Comparison of ENCODE assay signal across 10 mouse cellular contexts in the genomic region with DNA sequence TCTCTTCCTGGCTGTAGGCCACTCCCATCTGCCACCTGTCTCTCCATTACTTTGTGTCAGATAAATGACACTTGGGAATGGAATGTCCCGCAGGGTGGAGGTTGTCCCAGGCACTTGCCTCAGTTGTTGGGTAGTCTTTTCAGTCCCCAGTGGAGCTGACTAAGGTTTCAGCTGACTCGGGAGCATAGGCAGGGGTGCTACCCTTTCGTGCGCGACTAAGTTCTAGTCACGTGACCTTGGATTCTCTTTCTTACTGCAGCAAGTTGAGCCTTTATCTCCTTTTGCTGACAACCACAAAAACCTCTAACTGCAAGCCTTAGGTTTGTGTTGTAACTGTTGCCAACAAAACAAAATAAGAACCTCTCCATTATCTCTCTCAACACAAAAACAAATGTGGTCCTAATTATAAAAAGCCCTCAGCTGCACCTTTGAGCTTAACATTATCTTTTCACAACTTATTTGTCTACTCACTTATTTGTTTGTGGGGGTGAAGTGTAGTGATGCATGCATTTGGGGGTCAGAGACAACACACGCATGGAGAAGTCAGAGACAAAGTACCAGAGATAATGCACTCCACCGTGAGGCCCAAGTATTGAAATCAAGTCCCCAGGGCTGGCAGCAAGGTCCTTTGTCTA. TPM values are rescaled to one million over a fixed set of nuclear protein-coding genes. Genes with fewer than 3 reads are reported as not detected.
DNase-seq lines count a peak whose midpoint lies in the region; ATAC-seq and TF ChIP-seq lines count a peak whose summit lies in the region.
"Had no signal": no experiment of that assay in that cellular context is flagged by ENCODE, and none has a peak within 500 bp of the region (broad histone marks: within the 10 kb centered on the region; RNA-seq: fewer than 3 reads in every experiment).

No protein-coding gene starts in this region.

- no peak for DNase-seq in hindbrain, postnatal 0 days (ENCODE audit: low spot score)
- no peak for DNase-seq in ES-E14 (ENCODE audit: low read depth, low spot score)
- peak; percentile 43 for DNase-seq in naive thymus-derived CD4-positive, alpha-beta T cell, adult 2 months (ENCODE audit: low read depth)
- DNase-seq in cerebellum, adult 9-11 months, result no peak
- no peak for DNase-seq in right cerebral cortex, postnatal 25 days
- no peak for DNase-seq in urinary bladder, adult 2 months (ENCODE audit: low spot score)

- no peaks in the 10 kb centered on the region for H3K9me3 ChIP-seq in hindbrain, postnatal 0 days (ENCODE audit: low read length)
- H3K9me3 ChIP-seq in hindbrain, embryonic 12.5 days (replicated peaks), result no peaks in the 10 kb centered on the region
- no peaks in the 10 kb centered on the region for H3K9me3 ChIP-seq in ES-E14 (ENCODE audit: control insufficient read depth, insufficient read depth, low read depth, low read length)
- H3K9me3 ChIP-seq: hindbrain, embryonic 15.5 days had no signal

- H3K4me2 ChIP-seq in hindbrain, postnatal 0 days (ENCODE audit: low read depth, low read length), result no peak overlapping the region
- no peak overlapping the region for H3K4me2 ChIP-seq in hindbrain, embryonic 12.5 days (replicated peaks)
- H3K4me2 ChIP-seq: hindbrain, embryonic 15.5 days had no signal

- TF ChIP-seq CTCF in hindbrain, postnatal 0 days (IDR thresholded peaks at IDR 0.05; ENCODE audit: low read depth), result no peak

- H3K27me3 ChIP-seq in hindbrain, postnatal 0 days (ENCODE audit: insufficient read depth, low read length), result no peaks in the 10 kb centered on the region
- H3K27me3 ChIP-seq in hindbrain, embryonic 12.5 days, result no peaks in the 10 kb centered on the region
- H3K27me3 ChIP-seq: hindbrain, embryonic 15.5 days had no signal

- H3K36me3 ChIP-seq in hindbrain, postnatal 0 days (ENCODE audit: insufficient read depth, low read length), result no peaks in the 10 kb centered on the region
- H3K36me3 ChIP-seq in hindbrain, embryonic 12.5 days, result no peaks in the 10 kb centered on the region
- no peaks in the 10 kb centered on the region for H3K36me3 ChIP-seq in ES-E14 (ENCODE audit: control insufficient read depth, insufficient read depth, low read length, poor library complexity, severe bottlenecking)
- H3K36me3 ChIP-seq: hindbrain, embryonic 15.5 days had no signal

- no peak overlapping the region for H3K4me3 ChIP-seq in hindbrain, postnatal 0 days (ENCODE audit: low read length)
- no peak overlapping the region for H3K4me3 ChIP-seq in hindbrain, embryonic 12.5 days
- no peak overlapping the region for H3K4me3 ChIP-seq in ES-E14 (ENCODE audit: insufficient read depth in 1 of 2, low read depth in 1 of 2, low read length in 2 of 2, poor library complexity in 1 of 2, severe bottlenecking in 1 of 2)
- H3K4me3 ChIP-seq: hindbrain, embryonic 15.5 days had no signal

- H3K9ac ChIP-seq in hindbrain, postnatal 0 days (replicated peaks; ENCODE audit: low read length), result no peak overlapping the region
- no peak overlapping the region for H3K9ac ChIP-seq in hindbrain, embryonic 12.5 days
- no peak overlapping the region for H3K9ac ChIP-seq in ES-E14 (ENCODE audit: insufficient read depth, low read depth, low read length, poor library complexity, severe bottlenecking)
- H3K9ac ChIP-seq: forebrain, postnatal 0 days; hindbrain, embryonic 15.5 days had no signal

- in situ Hi-C loops in ES-E14 (cut with MboI; ENCODE audit: low sequenced_read_pairs in 2 of 2, unreplicated experiment in 2 of 2), result no loop called here

- peak; percentile 42; the same call in 1 of the 2 replicates for ATAC-seq in hindbrain, postnatal 0 days
- ATAC-seq in hindbrain, embryonic 12.5 days (ENCODE audit: low FRiP score), result no peak
- ATAC-seq in hematopoietic stem cell, adult 5-6 weeks (replicated peaks in 1 of 2; ENCODE audit: insufficient read depth in 1 of 2, low FRiP score in 2 of 2, low TSS enrichment in 1 of 2, low read depth in 1 of 2, poor library complexity in 2 of 2, severe bottlenecking in 2 of 2), result peak; percentile 48 to 50; a peak in 2 of 4 replicates

- no peak overlapping the region for H3K27ac ChIP-seq in hindbrain, postnatal 0 days
- H3K27ac ChIP-seq in hindbrain, embryonic 12.5 days, result no peak overlapping the region
- no peak overlapping the region for H3K27ac ChIP-seq in ES-E14 (ENCODE audit: insufficient read depth, low read depth, low read length, poor library complexity, severe bottlenecking)
- H3K27ac ChIP-seq: hindbrain, embryonic 15.5 days had no signal

- 62% methylated on average over 8 of the region's 8 CpGs for WGBS in hindbrain, postnatal 0 days
- 57% methylated on average over 8 of the region's 8 CpGs for WGBS in hindbrain, embryonic 12.5 days

- H3K4me1 ChIP-seq in hindbrain, postnatal 0 days (ENCODE audit: insufficient read depth, low read length), result no peaks in the 10 kb centered on the region
- H3K4me1 ChIP-seq in hindbrain, embryonic 12.5 days, result no peaks in the 10 kb centered on the region
- H3K4me1 ChIP-seq in ES-E14 (ENCODE audit: control insufficient read depth in 2 of 2, insufficient read depth in 2 of 2, low read length in 2 of 2, poor library complexity in 1 of 2), result peaks cover 2 to 14% of the 10 kb centered on the region in 2 experiments; a peak in 3 of 4 replicates
- H3K4me1 ChIP-seq: hindbrain, embryonic 15.5 days had no signal

TF ChIP-seq in ES-E14, 5 proteins besides CTCF, POLR2A, EP300 and RAD21:
- 0 out of 2 replicates have a peak, but pooled peaks have one; percentile 37 for TF ChIP-seq MAFK (IDR thresholded peaks at IDR 0.05; ENCODE audit: insufficient read depth, low read depth, low read length)
- TF ChIP-seq ZNF384 (IDR thresholded peaks at IDR 0.05; ENCODE audit: low read depth, low read length), result no peak
TF ChIP-seq in ES-E14: peak in this region for 1.

RNA-seq across cellular contexts. Expression of gene Prmt9, which starts 14.7 kb away (rescaled TPM):
- total RNA-seq in hindbrain, postnatal 0 days (2014; rRNA removed), result 19.8 and 23.0 TPM in 2 replicates
- 21.1 and 22.0 TPM in 2 replicates for polyA plus RNA-seq in hindbrain, postnatal 0 days (2015; fragmentation: Nextera tagmentation; extraction: Ambion mirVana)
- 23.6 and 26.4 TPM in 2 replicates for polyA plus RNA-seq in hindbrain, embryonic 12.5 days (2016; fragmentation: Nextera tagmentation; extraction: Ambion mirVana)
- 11.9 and 18.2 TPM in 2 replicates for total RNA-seq in ES-E14 (2012; rRNA removed)
- total RNA-seq in hematopoietic stem cell, adult 5-6 weeks (2017), result 17.9 and 23.5 TPM in 2 replicates
- 11.5 and 12.0 TPM in 2 replicates for polyA plus RNA-seq in urinary bladder, adult 2 months (2012; rRNA removed)

RNA-seq across cellular contexts. Expression of gene Arhgap10, which starts 16.7 kb away (rescaled TPM):
- 3.4 and 5.2 TPM in 2 replicates for total RNA-seq in hindbrain, postnatal 0 days (2014; rRNA removed)
- polyA plus RNA-seq in hindbrain, postnatal 0 days (2015; fragmentation: Nextera tagmentation; extraction: Ambion mirVana), result 3.7 and 4.2 TPM in 2 replicates
- 14.5 and 16.5 TPM in 2 replicates for polyA plus RNA-seq in hindbrain, embryonic 12.5 days (2016; fragmentation: Nextera tagmentation; extraction: Ambion mirVana)
- 6.9 and 10.8 TPM in 2 replicates for total RNA-seq in ES-E14 (2012; rRNA removed)
- 14.6 and 16.4 TPM in 2 replicates for total RNA-seq in hematopoietic stem cell, adult 5-6 weeks (2017)
- 43.8 and 46.6 TPM in 2 replicates for polyA plus RNA-seq in urinary bladder, adult 2 months (2012; rRNA removed)
